Mouse (Mus musculus) cortical plate, adult 2 months (tissue): ENCODE measurements around the gene Lrrd1.
"Not testable (repeated sequence)": the region's sequence is repeated elsewhere in the genome, so short reads cannot be mapped to it uniquely, and the experiment has no call there.

Source experiments
- CTCF ChIP-seq: fragments of 200-500 bp; IDR thresholded peaks from 2 replicates; pipeline ENCODE4 v1.5.1; 2011; ENCODE audit warnings: mild to moderate bottlenecking, control low read depth, low read length; ENCODE audit not compliant: insufficient read depth; ENCODE audit errors: extremely low read depth
- POLR2A ChIP-seq: fragments of 200-500 bp; IDR thresholded peaks from 2 replicates; pipeline ENCODE4 v1.6.1; 2011; ENCODE audit warnings: mild to moderate bottlenecking, low read length, control low read depth; ENCODE audit not compliant: insufficient read depth; ENCODE audit errors: extremely low read depth

- not testable (repeated sequence) for TF ChIP-seq CTCF, POLR2A
These were observed 48.7 kb downstream of the Lrrd1 start, which contains the start of gene Mterf1a for GRCm38 (mm10) chr5:3893459-3894293.
